Mouse (Mus musculus) heart, postnatal 0 days (tissue): Measurements from ENCODE around the gene Atp1a3. TPM values are rescaled to one million over a fixed set of nuclear protein-coding genes. Genes with fewer than 3 reads are reported as not detected.

Source experiments
- ATAC-seq: fragments of 200-750 bp; cut with Nextera tagmentation; 2 replicates; pipeline ENCODE4 v1.8.0; 2017; ENCODE audit warnings: low read depth, moderate number of reproducible peaks, moderate library complexity; ENCODE audit not compliant: insufficient read depth
- DNase-seq: peaks from one replicate; pipeline ENCODE4 v3.0.0-alpha.2; 2016; ENCODE audit warnings: low spot score
- H3K27ac ChIP-seq: fragments of 300-500 bp; sonication (generic); 2 replicates; pipeline ENCODE4 v1.5.1; 2014; ENCODE audit warnings: low read depth, mild to moderate bottlenecking
- H3K27me3 ChIP-seq: fragments of 300-500 bp; sonication (generic); 2 replicates; pipeline ENCODE4 v1.6.1; 2014; ENCODE audit warnings: low read length, mixed read lengths; ENCODE audit not compliant: control insufficient read depth, insufficient read depth
- H3K36me3 ChIP-seq: fragments of 300-500 bp; sonication (generic); replicated peaks from 2 replicates; pipeline ENCODE4 v1.6.1; 2014; ENCODE audit warnings: low read length, mixed read lengths; ENCODE audit not compliant: control insufficient read depth, insufficient read depth
- H3K4me1 ChIP-seq: fragments of 300-500 bp; sonication (generic); 2 replicates; pipeline ENCODE4 v1.6.1; 2014; ENCODE audit warnings: antibody characterized with exemption; ENCODE audit not compliant: control insufficient read depth, insufficient read depth
- H3K4me2 ChIP-seq: fragments of 300-500 bp; sonication (generic); 2 replicates; pipeline ENCODE4 v1.6.1; 2014; ENCODE audit warnings: low read depth, mild to moderate bottlenecking, low read length, moderate library complexity
- H3K4me3 ChIP-seq: fragments of 300-500 bp; sonication (generic); 2 replicates; pipeline ENCODE4 v1.5.1; 2014; ENCODE audit warnings: low read depth, low read length
- H3K9ac ChIP-seq: fragments of 300-500 bp; sonication (generic); replicated peaks from 2 replicates; pipeline ENCODE4 v1.6.1; 2014; ENCODE audit warnings: low read depth, low read length, mixed read lengths
- H3K9me3 ChIP-seq: fragments of 300-500 bp; sonication (generic); replicated peaks from 2 replicates; pipeline ENCODE4 v1.6.1; 2016; ENCODE audit warnings: low read length; ENCODE audit not compliant: control insufficient read depth
- CTCF ChIP-seq: IDR thresholded peaks from 2 replicates; pipeline ENCODE4 v1.5.1; 2016; ENCODE audit warnings: antibody characterized with exemption, control low read depth, low read depth
- EP300 ChIP-seq: IDR thresholded peaks from 2 replicates; pipeline ENCODE4 v1.6.1; 2016; ENCODE audit warnings: antibody characterized with exemption, low read depth
- WGBS: fragments of 180-500 bp; shearing (Covaris S2); extraction: QIAGEN DNeasy Blood & Tissue Kit; methylation state at CpG from one replicate; pipeline ENCODE4 v1.1.7; 2014; 5-methylcytosine and 5-hydroxymethylcytosine counted together
- microRNA-seq: library from miRNA; unstranded; fragments of <30 nt; microRNA quantifications from one replicate; pipeline ENCODE4, GENCODE M21; 2016
- polyA plus RNA-seq: library from polyadenylated mRNA; unstranded; fragments of >200 nt; fragmentation: Nextera tagmentation; extraction: Ambion mirVana; gene quantifications from 2 replicates; pipeline ENCODE4 v1.2.1, GENCODE M21; 2015
- total RNA-seq: library from RNA; depleted of rRNA; stranded (reverse); fragments of >200 nt; gene quantifications from 2 replicates; pipeline ENCODE4 v1.2.3, GENCODE M21; 2014; ENCODE audit warnings: low replicate concordance; rRNA removed

The Atp1a3 gene
- total and polyA plus RNA-seq, 2 experiments from 2014 or later: 0.04 to 0.12 TPM

DNA sequence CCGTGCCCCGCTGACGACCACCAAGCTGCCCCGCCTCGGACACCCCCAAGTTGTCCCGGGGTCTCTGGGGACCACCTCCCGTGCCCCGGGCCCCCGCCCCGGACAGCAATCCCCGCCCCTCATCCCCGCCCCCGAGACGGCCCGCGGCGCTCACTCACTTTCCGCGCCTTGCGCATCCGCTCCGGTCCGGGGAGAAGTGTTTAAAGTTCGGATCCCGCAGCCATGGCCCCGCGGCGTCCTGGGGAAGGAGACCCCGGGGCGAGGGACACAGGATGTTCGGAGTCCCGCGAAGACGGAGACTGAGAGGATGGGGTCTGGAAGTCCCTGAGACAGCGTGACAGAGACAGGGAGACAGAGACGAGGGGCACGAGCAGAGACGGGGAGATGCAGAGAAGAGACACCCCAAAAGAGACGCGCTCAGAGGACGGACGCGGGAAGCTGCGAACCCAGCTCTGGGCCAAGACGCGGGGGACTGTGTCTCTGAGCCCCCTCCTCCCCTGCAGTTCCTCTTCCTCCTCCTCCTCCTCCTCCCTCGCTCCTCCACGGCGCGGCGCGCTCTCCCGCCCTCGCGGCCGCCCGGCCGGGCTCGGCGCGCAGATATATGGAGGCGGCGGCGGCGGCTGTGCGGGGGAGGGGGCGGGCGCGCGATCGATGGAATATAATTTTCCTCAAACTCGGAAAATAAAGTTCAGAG, 61.4 kb downstream of the Atp1a3 start, which contains the start of gene Gm4881:
Gm4881 (minus strand) TSS at position 238 of the 694 bp plus-strand sequence.
- TF ChIP-seq CTCF (no peak), EP300 (no peak)
- H3K4me1 ChIP-seq: no peaks in the 10 kb centered on the region
- peak within 1 kb of the TSS; percentile 60 for H3K4me2 ChIP-seq
- H3K27ac ChIP-seq: no peak within 1 kb of the TSS
- H3K4me3 ChIP-seq: peak within 1 kb of the TSS; percentile 42
- H3K9ac ChIP-seq: 0 out of 2 replicates have a peak within 1 kb of the TSS, but pooled peaks have one; percentile 26
- DNase-seq (no peak), ATAC-seq (no peak)
- peaks cover 99% of the 10 kb centered on the region for H3K27me3 ChIP-seq
- no peaks in the 10 kb centered on the region for H3K9me3 ChIP-seq
- no peaks in the 10 kb centered on the region for H3K36me3 ChIP-seq
- WGBS: 1% methylated on average over 61 of the region's 72 CpGs

DNA sequence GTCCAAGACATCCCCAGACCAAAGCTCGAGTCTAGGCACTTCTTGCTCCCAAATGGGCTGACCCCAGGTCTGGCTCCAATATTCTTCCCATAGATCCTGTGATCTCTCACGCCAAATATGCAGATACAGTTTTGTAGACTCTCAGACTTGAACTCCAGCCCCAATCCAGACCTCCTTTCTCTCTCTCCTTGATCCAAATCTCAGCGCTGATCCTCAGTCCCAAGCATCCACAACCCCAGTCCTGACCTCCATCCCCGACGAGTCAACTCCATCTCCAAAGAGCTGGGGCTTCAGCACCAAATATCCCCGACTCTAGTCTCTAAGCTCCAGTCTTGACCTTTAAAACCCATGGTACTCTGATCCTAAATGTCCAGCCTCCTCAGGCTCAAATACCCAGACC, 62.1 kb downstream of the Atp1a3 start:
- TF ChIP-seq CTCF (no peak), EP300 (no peak)
- peaks cover 99% of the 10 kb centered on the region for H3K27me3 ChIP-seq
- H3K4me2 ChIP-seq: no peak overlapping the region
- ATAC-seq: no peak
- H3K9ac ChIP-seq: no peak overlapping the region
- under 1% methylated on average over 6 of the region's 6 CpGs for WGBS
- no peaks in the 10 kb centered on the region for H3K9me3 ChIP-seq
- H3K27ac ChIP-seq: no peak overlapping the region
- H3K36me3 ChIP-seq: no peaks in the 10 kb centered on the region
- no peaks in the 10 kb centered on the region for H3K4me1 ChIP-seq
- DNase-seq: no peak
- no peak overlapping the region for H3K4me3 ChIP-seq

GRCm38 (mm10) chr7:24931651-24932050, 74.1 kb downstream of the Atp1a3 start:
- Histone ChIP-seq H3K9me3 (no peaks in the 10 kb centered on the region), H3K4me2 (no peak overlapping the region), H3K4me3 (no peak overlapping the region), H3K9ac (no peak overlapping the region), H3K27me3 (peaks cover 74% of the 10 kb centered on the region), H3K36me3 (peaks cover 13% of the 10 kb centered on the region), H3K4me1 (no peaks in the 10 kb centered on the region), H3K27ac (no peak overlapping the region)
- TF ChIP-seq EP300 (no peak), CTCF (no peak)
- no peak for DNase-seq
- 2% methylated on average over 12 of the region's 15 CpGs for WGBS
- no peak for ATAC-seq

DNA sequence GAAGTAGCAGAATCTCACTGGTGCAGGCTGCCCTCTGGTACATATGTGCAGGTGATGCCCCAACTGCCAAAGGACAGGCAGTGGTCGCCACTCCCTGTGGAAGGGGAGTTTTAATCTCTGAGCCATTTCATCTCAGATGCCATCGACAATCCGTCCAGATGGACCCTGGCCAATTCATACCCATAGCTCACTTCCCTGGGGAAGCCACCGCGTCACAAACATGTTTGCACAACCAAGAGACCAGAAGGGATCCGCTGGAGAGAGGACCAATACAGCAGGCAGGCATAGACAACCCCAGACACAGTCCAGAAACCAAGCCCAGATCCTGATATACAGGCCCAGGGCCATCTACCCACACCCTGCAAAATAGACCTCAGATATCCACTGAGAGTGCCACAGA, 75.3 kb downstream of the Atp1a3 start:
- Histone ChIP-seq H3K27me3 (peaks cover 62% of the 10 kb centered on the region), H3K4me2 (no peak overlapping the region), H3K9me3 (no peaks in the 10 kb centered on the region), H3K9ac (no peak overlapping the region), H3K36me3 (peaks cover 24% of the 10 kb centered on the region), H3K4me1 (no peaks in the 10 kb centered on the region), H3K4me3 (no peak overlapping the region), H3K27ac (no peak overlapping the region)
- ATAC-seq: no peak
- DNase-seq: no peak
- 45% methylated on average over 6 of the region's 6 CpGs for WGBS
- TF ChIP-seq EP300 (no peak), CTCF (no peak)

Small RNAs within 50 kb of the gene (microRNA-seq; reads per million reads assigned to microRNA genes)
- gene Mir7046 (0.89 reads per million), gene Mir7047 (not detected)

Other genes starting within 250 kb of the Atp1a3 start
- 0.12 TPM in 1 of 2 replicates, not detected in the other for gene Cd177, start 245.6 kb downstream of the Atp1a3 start, total RNA-seq
- 0.18 and 0.23 TPM in 2 replicates for gene Cd177, start 245.6 kb downstream of the Atp1a3 start, polyA plus RNA-seq
- gene Ceacam10, start 228.8 kb downstream of the Atp1a3 start, total RNA-seq: not detected in 2 replicates
- gene Ceacam10, start 228.8 kb downstream of the Atp1a3 start, polyA plus RNA-seq: not detected in 2 replicates
- gene Gm9844, start 143.7 kb downstream of the Atp1a3 start, total RNA-seq: 0.65 TPM in 1 of 2 replicates, not detected in the other
- 6.7 and 9.5 TPM in 2 replicates for gene Gm9844, start 143.7 kb downstream of the Atp1a3 start, polyA plus RNA-seq
- not detected in 2 replicates for gene Lypd4, start 136.0 kb downstream of the Atp1a3 start, total RNA-seq
- gene Lypd4, start 136.0 kb downstream of the Atp1a3 start, polyA plus RNA-seq: not detected in 2 replicates
- gene Dmrtc2, start 135.9 kb downstream of the Atp1a3 start, total RNA-seq: not detected in 2 replicates
- gene Dmrtc2, start 135.9 kb downstream of the Atp1a3 start, polyA plus RNA-seq: not detected in 2 replicates
- gene Rps19, start 121.6 kb downstream of the Atp1a3 start, total RNA-seq: 530 and 642 TPM in 2 replicates
- gene Rps19, start 121.6 kb downstream of the Atp1a3 start, polyA plus RNA-seq: 980 and 1,040 TPM in 2 replicates
- 2.8 TPM in 1 of 2 replicates, not detected in the other for gene Cd79a, start 108.6 kb downstream of the Atp1a3 start, total RNA-seq
- gene Cd79a, start 108.6 kb downstream of the Atp1a3 start, polyA plus RNA-seq: 0.33 and 0.70 TPM in 2 replicates
- gene Arhgef1, start 103.0 kb downstream of the Atp1a3 start, total RNA-seq: 16.0 and 28.2 TPM in 2 replicates
- gene Arhgef1, start 103.0 kb downstream of the Atp1a3 start, polyA plus RNA-seq: 37.0 TPM in 2 replicates
- gene Gm4881, start 61.5 kb downstream of the Atp1a3 start, total RNA-seq: not detected in 2 replicates
- not detected in 2 replicates for gene Gm4881, start 61.5 kb downstream of the Atp1a3 start, polyA plus RNA-seq
- gene Rabac1, start 33.2 kb downstream of the Atp1a3 start, total RNA-seq: 609 and 633 TPM in 2 replicates
- gene Rabac1, start 33.2 kb downstream of the Atp1a3 start, polyA plus RNA-seq: 357 and 362 TPM in 2 replicates
- gene Grik5, start 66.4 kb upstream of the Atp1a3 start, total RNA-seq: 16.2 and 21.5 TPM in 2 replicates
- 1.5 and 1.6 TPM in 2 replicates for gene Grik5, start 66.4 kb upstream of the Atp1a3 start, polyA plus RNA-seq
- gene Zfp574, start 66.6 kb upstream of the Atp1a3 start, total RNA-seq: 9.8 and 12.0 TPM in 2 replicates
- 11.2 and 11.6 TPM in 2 replicates for gene Zfp574, start 66.6 kb upstream of the Atp1a3 start, polyA plus RNA-seq
- under 0.01 and 0.15 TPM in 2 replicates for gene Pou2f2, start 173.8 kb upstream of the Atp1a3 start, total RNA-seq
- gene Pou2f2, start 173.8 kb upstream of the Atp1a3 start, polyA plus RNA-seq: 0.25 and 0.26 TPM in 2 replicates
- gene Dedd2, start 214.7 kb upstream of the Atp1a3 start, total RNA-seq: 20.5 and 33.8 TPM in 2 replicates
- gene Dedd2, start 214.7 kb upstream of the Atp1a3 start, polyA plus RNA-seq: 9.5 and 11.0 TPM in 2 replicates
- 6.6 and 6.8 TPM in 2 replicates for gene Zfp526, start 215.5 kb upstream of the Atp1a3 start, total RNA-seq
- 1.2 and 1.4 TPM in 2 replicates for gene Zfp526, start 215.5 kb upstream of the Atp1a3 start, polyA plus RNA-seq
- gene Gsk3a, start 231.9 kb upstream of the Atp1a3 start, total RNA-seq: 62.1 and 64.7 TPM in 2 replicates
- 5.3 and 5.9 TPM in 2 replicates for gene Gsk3a, start 231.9 kb upstream of the Atp1a3 start, polyA plus RNA-seq
- gene Erf, start 244.8 kb upstream of the Atp1a3 start, total RNA-seq: 41.4 and 66.8 TPM in 2 replicates
- 6.5 and 7.0 TPM in 2 replicates for gene Erf, start 244.8 kb upstream of the Atp1a3 start, polyA plus RNA-seq